Mouse (Mus musculus): ENCODE measurements at regions not wholly inside any gene's neighbourhood (a gene's known extent, or its start where the extent isn't known, plus 50 kb on each side); places are given as distances from the start of the nearest gene placed in this dataset.

- DNase-seq (ENCODE audit: low spot score in 2 of 2): no peak
These were observed 182.6 kb downstream of the Ice1 start for GRCm38 (mm10) chr13:70454592-70455390.

- no peak for DNase-seq (ENCODE audit: low spot score in 2 of 2)
These were observed 179.0 kb downstream of the Ice1 start for GRCm38 (mm10) chr13:70458406-70458805.

- DNase-seq (ENCODE audit: low spot score in 2 of 2): no peak
These were observed 172.4 kb downstream of the Ice1 start for GRCm38 (mm10) chr13:70464996-70465395.

GRCm38 (mm10) chr13:70474746-70475145, 162.7 kb downstream of the Ice1 start:
- no peak for DNase-seq (ENCODE audit: low spot score in 2 of 2)

GRCm38 (mm10) chr13:70475366-70475765, 162.1 kb downstream of the Ice1 start:
- peak in 1 of 2 experiments; percentile 16 for DNase-seq (ENCODE audit: low spot score in 2 of 2)

- no peak for DNase-seq (ENCODE audit: low spot score in 2 of 2)
These were observed 138.1 kb downstream of the Ice1 start for GRCm38 (mm10) chr13:70499302-70499701.
